ENCODE assay signal across 11 mouse cellular contexts in genomic region chr19:36129643-36130042, GRCm38 (mm10). TPM values are rescaled to one million over a fixed set of nuclear protein-coding genes. Genes with fewer than 3 reads are reported as not detected.
DNase-seq lines count a peak whose midpoint lies in the region; ATAC-seq and TF ChIP-seq lines count a peak whose summit lies in the region.
"Had no signal": no experiment of that assay in that cellular context is flagged by ENCODE, and none has a peak within 500 bp of the region (broad histone marks: within the 10 kb centered on the region; RNA-seq: fewer than 3 reads in every experiment).

No protein-coding gene starts in this region.

- no peak overlapping the region for H3ac ChIP-seq in C2C12 (ENCODE audit: control insufficient read depth, insufficient read length, low read depth)

- peak; percentile 76; the same call in 1 of the 2 replicates for ATAC-seq in heart, embryonic 13.5 days (ENCODE audit: extremely low read depth, insufficient number of reproducible peaks, low FRiP score, low TSS enrichment)
- ATAC-seq in liver, embryonic 16.5 days (ENCODE audit: low read depth) = peak; percentile 39; the same call in 1 of the 2 replicates

- H3K4me3 ChIP-seq in C2C12 (ENCODE audit: insufficient read depth, poor library complexity, severe bottlenecking) = peak overlapping the region; percentile 2
- peak overlapping the region; percentile 39 for H3K4me3 ChIP-seq in heart, embryonic 13.5 days
- H3K4me3 ChIP-seq in liver, embryonic 16.5 days (ENCODE audit: low read depth, low read length) = no peak overlapping the region
- H3K4me3 ChIP-seq: embryonic facial prominence, embryonic 10.5 days had no signal

- H3K79me3 ChIP-seq in C2C12 (ENCODE audit: low read depth) = no peaks in the 10 kb centered on the region

- peak overlapping the region; percentile 81 for H3K9ac ChIP-seq in heart, embryonic 13.5 days
- H3K9ac ChIP-seq in liver, embryonic 16.5 days (ENCODE audit: low read depth, low read length) = no peak overlapping the region

- no peak for TF ChIP-seq CTCF in C2C12 (IDR thresholded peaks at IDR 0.05; ENCODE audit: control insufficient read depth, insufficient read depth, insufficient read length)

- DNase-seq in heart, adult 11 months = peak; percentile 90
- DNase-seq in heart, adult 18-20 months = no peak
- no peak for DNase-seq in right cerebral cortex, postnatal 10 days (ENCODE audit: low spot score in 2 of 2)
- no peak for DNase-seq in spleen, postnatal 36 days (ENCODE audit: low spot score in 2 of 2)
- DNase-seq in thymus, adult 18-20 months = no peak
- DNase-seq: layer of hippocampus, postnatal 36 days had no signal

- no peaks in the 10 kb centered on the region for H3K9me3 ChIP-seq in heart, embryonic 13.5 days
- no peaks in the 10 kb centered on the region for H3K9me3 ChIP-seq in liver, embryonic 16.5 days (replicated peaks; ENCODE audit: control insufficient read depth, low read length)
- H3K9me3 ChIP-seq: embryonic facial prominence, embryonic 10.5 days had no signal

- no peaks in the 10 kb centered on the region for H3K36me3 ChIP-seq in C2C12 (ENCODE audit: control insufficient read depth, insufficient read depth)
- H3K36me3 ChIP-seq in heart, embryonic 13.5 days = no peaks in the 10 kb centered on the region
- H3K36me3 ChIP-seq in liver, embryonic 16.5 days (ENCODE audit: control insufficient read depth, insufficient read depth) = no peaks in the 10 kb centered on the region
- H3K36me3 ChIP-seq: embryonic facial prominence, embryonic 10.5 days had no signal

- H3K4me2 ChIP-seq in heart, embryonic 13.5 days = peak overlapping the region; percentile 66
- H3K4me2 ChIP-seq in liver, embryonic 16.5 days (ENCODE audit: low read depth, low read length) = peak overlapping the region; percentile 17; the same call in 1 of the 2 replicates

- peaks cover 43% of the 10 kb centered on the region for H3K4me1 ChIP-seq in heart, embryonic 13.5 days
- H3K4me1 ChIP-seq in liver, embryonic 16.5 days (ENCODE audit: control insufficient read depth, low read depth, low read length) = no peaks in the 10 kb centered on the region

- no peaks in the 10 kb centered on the region for H3K27me3 ChIP-seq in C2C12 (ENCODE audit: control insufficient read depth, insufficient read depth, insufficient read length)
- H3K27me3 ChIP-seq in heart, embryonic 13.5 days (replicated peaks) = no peaks in the 10 kb centered on the region
- H3K27me3 ChIP-seq in liver, embryonic 16.5 days (ENCODE audit: control insufficient read depth, insufficient read depth, low read depth, low read length) = no peaks in the 10 kb centered on the region

- H3K27ac ChIP-seq in heart, embryonic 13.5 days (replicated peaks) = peak overlapping the region; percentile 98
- H3K27ac ChIP-seq in liver, embryonic 16.5 days (ENCODE audit: low read length) = no peak overlapping the region
- H3K27ac ChIP-seq: embryonic facial prominence, embryonic 10.5 days had no signal

- H3K79me2 ChIP-seq in C2C12 (ENCODE audit: control insufficient read depth, insufficient read depth) = no peaks in the 10 kb centered on the region

- WGBS in heart, embryonic 13.5 days = under 1% methylated on average over 12 of the region's 12 CpGs
- 3% methylated on average over 12 of the region's 12 CpGs for WGBS in liver, embryonic 16.5 days (ENCODE audit: insufficient replicate concordance)

TF ChIP-seq in C2C12, 6 proteins besides CTCF, POLR2A, EP300 and RAD21:
- TF ChIP-seq CEBPB (IDR thresholded peaks at IDR 0.05; ENCODE audit: low read depth) = no peak
- TF ChIP-seq FOSL1 (IDR thresholded peaks at IDR 0.05; ENCODE audit: insufficient read depth, low read length, poor library complexity, severe bottlenecking) = no peak
- no peak for TF ChIP-seq MYOG (IDR thresholded peaks at IDR 0.05; ENCODE audit: control insufficient read depth, extremely low read depth, insufficient read length)
- peak; percentile 73 for TF ChIP-seq MAX (IDR thresholded peaks at IDR 0.05)
- TF ChIP-seq MYOD1 (IDR thresholded peaks at IDR 0.05; ENCODE audit: control insufficient read depth, insufficient read length, low read depth) = no peak
- TF ChIP-seq USF1 (IDR thresholded peaks at IDR 0.05; ENCODE audit: low read depth) = peak; percentile 68
TF ChIP-seq in C2C12: peak in this region for 2.

RNA-seq across cellular contexts. Expression of gene Ankrd1, which starts 9.7 kb away (rescaled TPM):
- total RNA-seq in heart, adult 18-20 months (2021) = 100 to 1,000 TPM; 603 to 858 TPM
- 256 TPM for polyA plus RNA-seq in C2C12 (2012; fragmentation: generic; extraction: Trizol)
- polyA plus RNA-seq in heart, embryonic 13.5 days (2015; fragmentation: Nextera tagmentation; extraction: Ambion mirVana) = 394 and 473 TPM in 2 replicates
- 0.14 and 0.19 TPM in 2 replicates for polyA plus RNA-seq in liver, embryonic 16.5 days (2015; fragmentation: Nextera tagmentation; extraction: Ambion mirVana)
- total RNA-seq: layer of hippocampus, postnatal 36 days; monocyte, adult 5-6 weeks had no signal

RNA-seq across cellular contexts. Expression of gene Rpp30, which starts 46.1 kb away (rescaled TPM):
- 10 to 100 TPM; 16.2 to 17.3 TPM for total RNA-seq in heart, adult 18-20 months (2021)
- polyA plus RNA-seq in C2C12 (2012; fragmentation: generic; extraction: Trizol) = 30.3 TPM
- 50.0 and 50.1 TPM in 2 replicates for polyA plus RNA-seq in heart, embryonic 13.5 days (2015; fragmentation: Nextera tagmentation; extraction: Ambion mirVana)
- polyA plus RNA-seq in liver, embryonic 16.5 days (2015; fragmentation: Nextera tagmentation; extraction: Ambion mirVana) = 30.8 and 36.9 TPM in 2 replicates

Comparison
In these comparisons a context has a peak if more than half of its experiments do, and no peak if none do; other contexts are left out.
1. RNA of gene Ankrd1, which starts 9.7 kb away (polyA plus RNA-seq): 394 to 473 TPM in heart, embryonic 13.5 days and 256 TPM in C2C12 (single experiment); 0.14 to 0.19 TPM in liver, embryonic 16.5 days; every median in the first group is over 100 times any median in the second.